Mouse (Mus musculus) E14TG2a.4 (cell line): ENCODE results near the gene Trip11.

Source experiments
- CTCF ChIP-seq: conservative IDR thresholded peaks from 2 replicates; pipeline ENCODE4 v1.5.1; 2014; ENCODE audit warnings: low read length
- NANOG ChIP-seq: IDR thresholded peaks from 2 replicates; pipeline ENCODE4 v1.6.1; 2014; ENCODE audit warnings: borderline replicate concordance, low read length, mixed read lengths

GRCm38 (mm10) chr12:101815796-101816195, 97.3 kb downstream of the Trip11 start:
- no peak for TF ChIP-seq CTCF
- TF ChIP-seq NANOG: no peak
